Mouse (Mus musculus): Measurements from ENCODE around the gene Igf2r.
A peak's percentile ranks its signal among the peaks of the same experiment; 100 is the strongest.
"Not testable (repeated sequence)": the region's sequence is repeated elsewhere in the genome, so short reads cannot be mapped to it uniquely, and the experiment has no call there.

Gene Igf2r

DNA sequence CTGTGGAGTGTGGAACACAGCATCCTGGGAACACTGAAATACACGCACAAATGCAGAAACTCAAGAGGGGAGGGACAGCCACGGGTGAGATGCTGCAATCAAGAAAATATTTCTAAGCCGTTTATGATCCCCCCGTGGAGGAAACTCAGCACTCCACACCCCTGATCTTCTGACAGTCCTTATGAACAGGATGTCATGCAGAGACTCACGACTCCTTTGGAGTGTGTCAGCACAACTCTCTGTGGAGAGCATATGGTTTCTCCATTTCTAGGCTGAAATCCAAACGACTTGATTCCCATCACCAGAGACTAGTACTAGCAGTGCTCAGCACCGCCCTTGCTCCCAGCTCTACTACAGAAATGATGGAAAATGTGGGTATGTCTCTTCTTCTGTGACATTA, 51.2 kb downstream of the Igf2r start:
- DNase-seq (ENCODE audit: low spot score in 2 of 2): no peak

DNA sequence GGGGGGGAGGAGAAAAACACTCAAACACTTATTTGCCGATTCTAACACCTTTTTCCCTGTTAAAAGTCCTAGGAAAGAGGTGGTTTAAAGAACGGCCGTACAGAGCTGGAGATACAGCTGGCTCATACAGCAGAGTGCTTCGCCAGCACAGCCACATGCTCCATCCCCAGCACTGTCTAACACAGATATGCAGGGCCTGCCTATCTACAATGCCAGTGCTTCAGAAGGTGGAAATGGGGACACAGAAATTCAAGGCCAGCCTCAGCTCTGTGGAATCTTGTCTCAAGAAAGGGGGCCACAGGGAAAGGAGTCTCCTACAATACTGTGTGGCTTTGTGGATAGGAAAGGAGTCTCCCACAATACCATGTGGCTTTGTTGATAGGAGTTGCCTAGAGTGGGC, 52.0 kb downstream of the Igf2r start:
- no peak for DNase-seq (ENCODE audit: low spot score in 2 of 2)

DNA sequence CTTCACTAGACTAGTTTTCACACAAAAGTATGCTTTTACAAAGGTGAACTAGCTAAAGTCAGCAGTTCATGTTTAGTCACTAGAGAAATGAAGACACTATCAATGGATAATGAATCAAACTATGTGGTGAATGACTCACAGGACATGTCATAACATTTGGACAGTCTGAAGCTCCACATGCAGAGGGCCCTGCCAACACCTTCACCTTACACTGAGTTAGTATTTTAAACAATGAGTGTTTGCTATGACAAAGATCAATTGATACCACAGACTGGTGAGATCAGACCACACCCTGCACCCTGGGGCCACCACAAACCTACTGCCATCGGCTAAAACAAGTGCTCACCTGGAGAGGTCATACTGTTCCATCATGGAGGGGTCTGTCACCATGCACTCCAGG, 54.4 kb downstream of the Igf2r start:
- no peak for DNase-seq (ENCODE audit: low spot score in 2 of 2)

DNA sequence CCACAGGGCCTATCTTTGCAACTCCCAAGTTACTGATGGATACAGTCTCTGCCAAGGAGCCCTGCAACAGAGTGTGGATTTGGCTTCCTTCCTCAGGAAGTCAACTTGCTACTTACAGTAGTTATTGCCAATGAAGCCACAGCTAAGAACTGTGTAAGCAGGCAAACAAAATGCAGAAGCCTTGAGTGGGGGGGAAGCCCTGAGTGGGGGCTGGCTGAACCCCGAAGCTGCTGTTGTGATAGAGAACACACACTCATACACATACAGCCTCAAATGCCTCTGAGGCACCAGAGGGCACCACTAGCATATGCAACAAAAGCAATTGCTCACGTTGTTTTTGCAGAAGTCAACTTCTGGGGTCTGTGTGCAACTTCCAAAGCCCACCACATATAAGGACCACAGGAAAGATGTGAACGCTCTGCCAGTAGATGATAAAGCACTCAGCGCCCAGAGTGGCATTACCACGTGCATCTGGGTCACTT, 55.3 kb downstream of the Igf2r start:
- DNase-seq (ENCODE audit: low spot score in 2 of 2): no peak

DNA sequence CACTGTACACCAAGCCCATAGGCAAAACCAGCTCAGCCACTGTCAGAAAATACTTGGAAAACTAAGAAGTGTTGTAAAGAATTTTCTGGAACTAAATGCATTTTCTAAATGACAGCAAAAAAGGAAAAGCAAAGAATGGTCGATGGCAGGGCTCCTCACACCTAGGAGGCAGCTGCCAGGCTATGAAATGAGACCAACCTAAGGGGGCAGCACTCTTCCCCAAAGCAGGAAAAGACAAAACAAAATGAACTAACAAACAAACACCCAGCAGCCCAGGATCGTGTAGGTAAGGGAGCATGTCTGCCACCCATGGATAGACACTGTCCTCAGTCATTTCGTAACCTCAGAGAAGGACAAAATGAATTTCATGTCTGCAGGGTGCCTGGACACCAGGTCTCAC, 56.5 kb downstream of the Igf2r start:
- DNase-seq (ENCODE audit: low spot score in 2 of 2): no peak

DNA sequence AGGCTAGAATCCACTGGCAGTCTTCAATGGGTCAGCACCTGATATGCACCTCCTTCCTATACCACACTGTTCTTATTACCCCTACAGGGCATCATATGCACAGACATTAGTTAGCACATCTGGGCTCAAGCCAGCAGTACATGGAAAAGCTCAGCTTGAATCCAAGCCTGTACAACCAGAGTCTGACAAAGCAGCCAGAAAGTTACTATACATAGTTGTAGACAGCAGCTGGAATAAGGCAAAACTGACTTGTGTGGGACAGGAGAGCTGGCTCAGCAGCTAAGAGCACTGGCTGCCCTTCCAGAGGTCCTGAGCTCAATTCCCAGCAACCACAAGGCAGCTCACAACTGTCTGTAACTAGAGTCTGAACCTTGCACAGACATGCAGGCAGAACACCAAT, 57.3 kb downstream of the Igf2r start:
- DNase-seq (ENCODE audit: low spot score in 2 of 2): no peak

DNA sequence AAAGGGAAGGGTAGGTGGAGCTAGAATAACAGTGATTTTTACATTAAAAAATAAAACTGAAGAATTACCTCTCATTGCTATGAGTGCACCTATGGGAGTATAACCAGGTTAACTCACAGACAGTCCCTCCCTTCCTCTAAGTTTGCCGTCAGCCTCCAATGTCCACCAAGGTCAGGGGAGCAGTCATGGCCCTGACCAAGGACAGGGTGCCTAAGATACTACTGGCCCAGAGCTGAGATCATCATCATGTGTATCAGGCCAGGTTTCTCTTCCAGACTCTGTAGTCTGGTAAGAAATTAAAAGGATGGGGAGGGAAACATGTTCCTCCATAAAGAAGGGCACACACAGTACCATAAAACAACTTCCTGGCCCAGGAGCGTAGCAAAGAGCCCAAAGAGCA, 58.5 kb downstream of the Igf2r start:
- no peak for DNase-seq (ENCODE audit: low spot score in 2 of 2)

DNA sequence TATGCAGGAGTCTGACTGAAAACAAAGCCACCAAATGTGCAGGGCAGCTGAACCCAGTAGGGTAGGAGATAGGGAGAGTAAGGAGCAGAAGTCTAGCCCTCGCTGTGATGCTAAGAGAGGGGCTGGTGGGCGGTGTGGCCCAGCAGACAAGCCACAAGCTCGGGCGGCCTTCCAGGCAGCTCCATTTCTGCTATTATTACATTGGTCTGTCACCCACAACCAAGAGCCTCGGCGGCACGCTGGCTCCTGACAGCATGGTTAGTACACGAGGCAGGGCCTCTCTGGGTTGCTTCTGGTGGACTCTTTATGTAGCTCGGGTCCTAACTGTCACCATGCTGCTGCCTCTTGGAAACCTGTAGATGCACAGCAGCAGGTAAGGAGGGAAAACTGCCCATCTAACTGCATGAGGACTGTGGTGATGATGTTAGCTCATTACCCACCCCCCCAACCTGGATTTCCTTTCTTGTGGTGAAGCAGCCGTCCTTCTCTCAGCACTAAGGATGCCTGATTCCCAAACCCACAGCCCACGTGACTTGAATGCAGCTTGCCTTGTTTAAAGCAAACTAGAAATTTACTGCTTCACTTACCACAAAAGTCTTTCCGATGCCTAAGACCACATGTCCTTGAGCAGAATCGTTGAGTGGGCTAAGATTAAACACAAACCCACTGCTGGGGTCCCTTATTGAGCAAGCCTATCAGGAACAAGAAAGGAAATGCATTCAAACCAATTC, 59.2 kb downstream of the Igf2r start:
- DNase-seq (ENCODE audit: low spot score in 2 of 2): no peak

DNA sequence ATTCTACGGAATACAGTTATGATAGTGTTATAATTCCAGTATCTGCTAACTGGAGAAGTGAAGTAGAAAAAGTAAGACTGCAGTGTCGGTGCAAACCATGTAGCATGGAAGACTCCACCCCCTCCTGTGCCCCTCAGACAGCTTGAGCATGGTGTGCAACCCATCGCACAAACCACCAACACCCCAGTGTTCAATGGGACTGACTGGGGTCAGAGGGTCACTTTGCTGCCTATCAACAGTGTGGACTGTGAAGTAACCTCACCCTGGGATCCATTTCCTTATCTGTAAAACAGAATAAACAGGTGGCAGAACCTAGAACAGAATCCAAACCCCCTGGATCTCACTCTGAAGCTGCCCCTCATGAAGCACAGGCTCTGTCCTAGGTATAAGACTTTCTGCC, 61.1 kb downstream of the Igf2r start:
- DNase-seq (ENCODE audit: low spot score in 2 of 2): no peak

DNA sequence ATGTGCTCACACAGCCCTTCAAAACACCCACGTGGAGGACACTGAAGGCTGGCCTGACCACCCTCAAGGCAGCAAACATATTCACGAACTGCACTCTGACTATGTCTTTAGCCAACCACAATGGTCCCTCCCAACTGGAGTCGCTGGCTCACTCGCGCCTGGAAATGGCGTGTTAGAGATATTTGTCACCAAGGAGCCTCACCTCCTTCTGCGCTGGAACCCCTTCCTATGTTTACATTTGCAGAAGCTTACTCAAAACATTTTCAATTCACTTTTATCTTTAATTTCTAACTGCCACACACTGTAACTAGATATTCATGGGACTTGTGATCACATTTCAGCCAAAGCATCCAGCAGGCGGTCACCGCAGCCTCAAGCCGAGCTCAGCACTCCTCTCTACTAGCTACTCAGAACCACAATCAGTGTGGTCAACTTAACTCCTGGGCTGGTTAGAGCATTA, 62.8 kb downstream of the Igf2r start:
- no peak for DNase-seq (ENCODE audit: low spot score in 2 of 2)

DNA sequence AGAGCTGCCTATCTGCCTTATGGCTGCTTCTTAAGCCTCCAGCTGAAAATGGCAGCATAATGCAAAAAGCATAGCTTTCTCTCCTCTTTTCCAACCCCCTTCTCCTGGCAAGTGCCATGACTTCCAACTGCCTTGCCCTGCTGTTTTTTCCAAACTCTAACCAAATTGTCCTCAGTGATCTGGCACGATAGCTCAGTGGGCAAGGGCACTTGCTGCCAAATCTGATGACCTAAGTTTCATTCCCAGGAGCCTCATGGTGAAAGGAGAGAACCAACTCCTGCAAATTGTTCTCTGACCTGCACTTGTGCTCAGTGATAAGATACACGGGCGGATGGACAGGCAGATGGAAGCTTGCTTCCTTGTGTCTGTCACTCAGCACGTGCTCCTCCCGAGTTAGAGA, 66.6 kb downstream of the Igf2r start:
- DNase-seq (ENCODE audit: low spot score in 2 of 2): no peak

DNA sequence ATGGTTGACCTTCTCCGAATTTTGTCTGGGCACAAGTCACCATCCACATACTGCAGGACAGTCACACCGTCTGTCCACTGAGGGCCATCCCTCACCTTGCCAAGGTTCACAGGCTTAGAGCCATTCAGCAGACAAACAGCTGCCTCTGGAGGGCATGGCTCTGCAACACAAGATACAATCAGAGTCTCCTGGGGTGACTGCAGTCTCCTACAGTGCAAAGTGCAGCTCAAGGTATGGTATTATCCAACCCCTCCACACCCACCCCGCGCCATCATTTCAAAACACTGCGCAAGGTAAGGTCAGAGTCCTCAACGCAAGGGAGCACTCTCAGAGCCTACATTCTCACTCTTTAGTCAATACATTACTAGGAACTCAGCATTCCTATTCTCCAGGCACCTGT, 69.1 kb downstream of the Igf2r start:
- DNase-seq (ENCODE audit: low spot score in 2 of 2): no peak

DNA sequence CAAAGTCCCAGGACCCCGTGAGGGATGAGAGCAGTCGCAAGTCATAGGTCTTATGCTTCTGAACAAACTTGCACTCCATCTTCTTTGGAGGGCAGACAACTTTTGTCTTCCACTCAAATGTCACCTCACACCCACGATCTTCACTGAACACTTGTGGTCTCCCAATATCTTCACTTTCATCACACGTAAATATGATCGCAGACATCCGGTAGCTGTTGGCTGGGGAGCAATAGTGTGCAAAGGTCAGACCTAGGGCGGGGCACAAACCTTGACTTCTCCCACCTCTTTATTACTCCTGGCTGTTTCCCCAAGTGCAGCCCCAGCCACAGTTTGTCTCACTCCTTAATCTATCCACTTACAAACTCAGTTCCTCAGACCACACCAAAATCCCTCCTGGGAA, 77.6 kb downstream of the Igf2r start:
- DNase-seq (ENCODE audit: low spot score in 2 of 2): no peak

DNA sequence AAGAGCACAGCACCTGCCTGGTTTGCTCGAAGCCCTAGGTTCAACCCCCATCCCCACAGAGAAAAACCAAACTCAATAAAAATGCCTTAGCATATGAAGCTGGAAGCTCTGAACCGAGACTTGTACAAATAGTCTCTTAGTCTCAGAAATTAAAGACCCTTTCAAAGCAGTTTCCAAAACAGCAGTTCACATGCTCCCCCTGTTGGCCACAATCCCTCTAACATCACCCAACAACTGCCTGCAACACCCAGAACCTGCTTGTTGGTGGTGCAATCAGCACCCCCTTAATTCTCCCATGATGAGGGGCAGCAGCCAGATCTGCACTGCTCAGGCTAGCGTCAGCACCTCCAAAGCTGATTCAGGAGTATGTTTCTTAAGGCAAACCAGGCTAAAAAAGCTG, 79.9 kb downstream of the Igf2r start:
- DNase-seq (ENCODE audit: low spot score in 2 of 2): no peak

DNA sequence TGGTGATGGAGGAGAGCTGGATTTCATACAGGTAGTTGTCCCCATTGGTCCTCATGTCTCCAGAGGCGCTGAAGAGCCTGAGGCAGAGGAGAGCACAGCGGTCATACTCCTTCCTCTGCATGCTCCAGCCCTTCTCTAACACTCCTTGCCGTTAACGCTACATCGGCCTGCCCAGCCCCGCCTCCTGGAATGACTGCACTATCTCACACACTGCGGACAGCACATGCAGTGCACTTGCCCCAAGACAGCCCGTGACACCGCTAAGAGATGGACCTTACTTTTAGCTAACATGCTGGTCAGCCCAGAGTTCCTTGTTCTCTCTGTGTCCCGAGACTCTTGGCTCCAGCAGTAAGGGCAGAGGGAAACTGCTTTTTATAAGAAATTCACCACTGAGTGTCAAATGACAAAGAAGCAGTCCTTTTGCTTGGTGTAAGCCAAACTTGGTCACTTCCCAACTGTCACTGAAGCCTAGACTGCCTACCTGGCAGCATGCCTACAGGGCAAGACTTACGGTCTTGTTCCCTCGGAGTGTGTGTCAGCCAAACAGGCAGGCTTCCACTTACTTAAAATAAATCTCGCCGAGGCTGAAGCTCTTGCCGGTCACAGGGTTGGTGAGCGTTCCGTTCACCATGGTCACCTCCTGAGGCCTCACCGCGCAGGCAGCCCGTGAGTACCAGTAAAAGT, 80.9 kb downstream of the Igf2r start:
- DNase-seq (ENCODE audit: low spot score in 2 of 2): peak in 1 of 2 experiments; percentile 58

DNA sequence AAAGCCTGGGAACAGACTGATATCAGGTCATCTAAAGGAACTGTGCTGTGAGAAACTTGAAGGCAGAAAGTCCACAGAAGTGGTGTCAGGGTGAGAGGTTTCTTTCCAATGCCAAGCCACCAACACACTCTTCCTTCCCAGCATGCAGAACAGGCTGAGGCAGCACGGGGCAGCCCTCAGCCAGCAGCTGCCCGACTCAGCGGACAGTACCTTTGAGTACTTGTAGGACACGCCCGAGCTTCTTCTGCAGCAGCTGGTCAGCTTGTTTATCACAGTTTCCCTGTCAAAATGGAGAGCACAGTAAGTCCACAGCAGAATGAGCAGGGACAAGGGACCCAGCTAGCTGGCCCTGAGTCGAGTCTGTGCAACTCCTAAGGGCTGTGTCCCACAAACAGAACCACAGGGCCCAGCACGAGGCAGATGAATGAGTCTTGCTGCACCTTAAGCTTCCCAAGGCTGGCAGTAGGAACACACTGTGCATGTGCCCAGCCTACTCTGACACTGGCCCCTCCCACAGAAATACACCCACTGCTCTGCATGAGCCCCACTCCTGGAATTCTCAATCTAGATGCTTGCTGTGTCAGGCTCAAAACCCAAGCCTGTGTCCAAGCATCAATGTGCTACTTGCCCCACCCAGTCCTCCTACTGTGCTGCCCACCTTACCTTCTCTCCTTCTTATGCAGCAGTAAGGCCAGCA, 84.4 kb downstream of the Igf2r start:
- DNase-seq (ENCODE audit: low spot score in 2 of 2): no peak

DNA sequence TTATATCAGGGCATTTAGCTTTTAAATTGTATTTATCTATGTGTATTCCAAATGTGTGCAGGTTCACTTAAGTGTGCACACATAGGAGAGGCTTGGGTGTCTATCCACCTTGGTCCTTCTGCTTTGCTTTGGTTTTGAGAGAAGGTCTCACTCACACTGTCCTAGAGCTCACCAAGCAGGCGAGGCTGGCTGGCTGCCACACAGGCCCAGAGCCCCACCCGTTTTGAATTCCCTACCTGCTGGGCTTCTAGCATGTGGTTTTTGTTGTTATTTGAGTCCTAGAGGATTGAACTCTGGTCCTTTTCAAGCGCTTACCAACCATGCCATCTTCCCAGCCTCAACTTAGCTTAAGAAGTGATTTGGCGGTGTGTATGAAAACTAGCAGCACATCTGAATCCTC, 85.1 kb downstream of the Igf2r start:
- DNase-seq (ENCODE audit: low spot score in 2 of 2): no peak

DNA sequence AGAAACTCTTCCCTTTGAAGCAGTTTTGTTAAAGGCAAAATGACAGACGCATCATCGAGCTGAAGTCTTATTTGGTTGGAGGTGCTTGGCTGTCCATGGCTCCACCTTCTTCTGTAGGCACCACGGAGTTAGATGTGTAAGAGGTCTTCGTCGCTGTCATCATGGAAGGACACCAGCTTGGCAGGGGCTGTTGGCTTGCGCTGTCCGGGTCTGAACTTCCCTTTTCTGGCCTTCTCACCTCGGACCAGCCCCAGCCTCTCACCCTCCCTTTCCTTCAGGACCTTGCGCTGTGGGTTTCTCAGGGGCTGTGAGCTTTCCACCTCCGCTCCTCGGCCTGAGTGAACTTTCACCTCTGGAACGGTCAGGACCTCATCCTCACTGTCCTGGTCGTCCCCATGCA, 85.9 kb downstream of the Igf2r start:
- no peak for DNase-seq (ENCODE audit: low spot score in 2 of 2)

DNA sequence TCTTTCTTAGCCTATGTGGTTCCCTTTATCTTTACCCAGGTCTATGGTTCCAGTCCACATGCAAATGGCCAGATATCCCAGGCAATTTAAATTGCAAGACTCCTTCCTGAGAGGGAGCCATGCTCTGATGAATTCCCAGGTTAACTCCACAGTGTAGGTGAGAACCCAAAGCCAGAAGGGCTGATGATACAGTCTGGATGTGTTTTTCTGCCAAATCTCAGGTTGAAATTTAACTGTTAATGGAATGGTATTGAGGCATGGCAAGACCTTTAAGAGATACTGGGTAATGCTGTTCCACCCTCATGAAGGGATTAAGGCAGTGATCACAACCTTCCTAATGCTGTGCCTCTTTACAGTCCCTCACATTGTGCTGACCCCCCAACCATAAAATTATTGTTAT, 91.2 kb downstream of the Igf2r start:
- DNase-seq (ENCODE audit: low spot score in 2 of 2): no peak

DNA sequence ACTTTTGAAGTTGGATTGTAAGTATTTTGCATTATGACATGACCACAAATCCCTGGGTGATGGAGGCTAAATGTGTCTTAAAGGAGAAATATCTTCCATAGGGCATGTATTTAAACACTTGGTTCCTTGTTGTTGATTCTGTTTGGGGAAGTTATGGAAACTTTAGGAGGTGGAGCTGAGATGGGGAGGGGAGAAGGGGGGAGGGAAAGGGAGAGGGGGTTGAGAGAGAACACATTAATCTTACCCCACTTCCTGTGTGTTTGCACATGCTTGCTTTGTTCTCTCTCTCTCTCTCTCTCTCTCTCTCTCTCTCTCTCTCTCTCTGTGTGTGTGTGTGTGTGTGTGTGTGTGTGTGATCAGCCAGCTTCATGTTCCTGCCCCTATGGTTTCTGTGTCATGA, 92.3 kb downstream of the Igf2r start:
- DNase-seq (ENCODE audit: low spot score in 2 of 2): no peak

DNA sequence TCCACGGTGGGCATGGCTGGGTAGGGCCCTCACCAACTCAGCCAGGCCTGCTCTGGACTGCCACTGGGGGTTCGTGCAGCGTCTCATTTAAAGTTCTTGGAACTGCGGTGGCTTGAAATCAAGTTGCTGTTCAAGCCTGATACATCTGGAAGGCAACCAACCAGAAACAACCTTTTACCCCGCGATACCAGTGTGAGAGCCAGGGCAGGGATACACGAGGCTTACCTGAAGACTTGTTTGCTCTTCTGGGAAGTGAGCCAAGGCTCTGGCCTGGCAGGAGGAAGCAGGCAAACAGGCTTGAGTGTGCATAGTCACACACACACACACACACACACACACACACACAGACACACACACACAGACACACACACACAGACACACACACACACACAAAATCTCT, 93.8 kb downstream of the Igf2r start, which contains the start of gene Slc22a1:
Gene Slc22a1, minus strand, starts transcription at position 184 of the 400 bp plus-strand sequence.
- peak; percentile 41 to 55 for DNase-seq (ENCODE audit: low spot score in 2 of 2)

DNA sequence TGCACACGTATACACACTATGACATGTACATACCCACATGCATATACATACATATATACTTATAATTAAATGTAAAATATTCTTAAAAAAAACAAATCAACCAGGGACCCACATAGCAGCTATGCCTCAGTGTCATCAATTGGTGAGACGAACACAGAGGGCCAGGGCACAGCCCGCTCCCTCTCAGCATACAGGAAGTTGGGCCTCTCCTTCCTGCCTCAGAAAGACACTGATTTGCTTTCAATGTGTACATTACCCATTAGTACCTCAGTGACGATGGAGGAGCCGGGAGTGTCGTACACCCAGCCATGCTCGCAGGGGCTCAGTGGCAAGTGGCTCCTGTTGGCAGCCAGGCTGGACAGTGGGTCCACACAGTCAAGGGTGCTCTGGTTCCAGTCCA, 94.5 kb downstream of the Igf2r start:
- DNase-seq (ENCODE audit: low spot score in 2 of 2): not testable (repeated sequence)

DNA sequence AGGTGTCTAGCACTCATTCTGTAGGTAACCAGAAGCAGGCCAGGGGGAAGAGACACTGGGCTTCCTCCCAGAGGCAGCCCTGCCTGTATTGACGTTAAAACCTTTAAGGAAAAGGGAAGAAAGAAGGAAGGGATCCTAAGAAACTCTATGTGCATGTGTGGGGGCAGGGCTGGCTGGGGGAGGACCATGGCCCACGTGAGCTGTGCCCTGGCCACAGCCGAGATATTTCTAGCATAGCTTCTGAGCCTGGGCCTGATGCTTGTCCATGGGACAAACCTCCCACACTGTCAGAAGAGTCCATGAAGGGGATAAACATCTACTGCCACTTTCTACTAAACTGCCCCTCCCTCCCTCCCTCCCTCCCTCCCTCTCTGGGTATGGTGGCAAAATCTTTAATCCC, 95.6 kb downstream of the Igf2r start:
- no peak for DNase-seq (ENCODE audit: low spot score in 2 of 2)

Data from urinary bladder, postnatal 36 days (tissue).